Mouse (Mus musculus) limb, embryonic 10.5 days (tissue): ENCODE data around the gene Dtd2. TPM values are rescaled to one million over a fixed set of nuclear protein-coding genes. Genes with fewer than 3 reads are reported as not detected.
A peak's percentile ranks its signal among the peaks of the same experiment; 100 is the strongest.

Experiments used
- DNase-seq: peaks from one replicate; pipeline ENCODE4 v3.0.0-alpha.2; 2017; ENCODE audit warnings: low spot score
- H3K27ac ChIP-seq: fragments of 300-500 bp; sonication (generic); 2 replicates; pipeline ENCODE4 v1.5.1; 2016; ENCODE audit warnings: mild to moderate bottlenecking
- H3K27me3 ChIP-seq: fragments of 300-500 bp; sonication (generic); 2 replicates; pipeline ENCODE4 v1.6.1; 2016; ENCODE audit warnings: low read depth, mild to moderate bottlenecking; ENCODE audit not compliant: poor library complexity, severe bottlenecking
- H3K36me3 ChIP-seq: fragments of 300-500 bp; sonication (generic); 2 replicates; pipeline ENCODE4 v1.6.1; 2016; ENCODE audit warnings: mild to moderate bottlenecking, moderate library complexity
- H3K4me1 ChIP-seq: fragments of 300-500 bp; sonication (generic); 2 replicates; pipeline ENCODE4 v1.6.1; 2016
- H3K4me3 ChIP-seq: fragments of 300-500 bp; sonication (generic); 2 replicates; pipeline ENCODE4 v1.5.1; 2016; ENCODE audit warnings: mild to moderate bottlenecking, moderate library complexity
- H3K9me3 ChIP-seq: fragments of 300-500 bp; sonication (generic); replicated peaks from 2 replicates; pipeline ENCODE4 v1.6.1; 2016; ENCODE audit warnings: mild to moderate bottlenecking
- WGBS: fragments of 180-500 bp; shearing (Covaris S2); methylation state at CpG from one replicate; pipeline ENCODE4 v1.1.7; 2016; 5-methylcytosine and 5-hydroxymethylcytosine counted together
- polyA plus RNA-seq: library from polyadenylated mRNA; unstranded; fragments of >200 nt; fragmentation: Nextera tagmentation; extraction: Ambion mirVana; gene quantifications from 2 replicates; pipeline ENCODE4 v1.2.1, GENCODE M21; 2016

Gene Dtd2
- polyA plus RNA-seq, 1 experiment from 2014 or later, result 21.1 TPM

DNA sequence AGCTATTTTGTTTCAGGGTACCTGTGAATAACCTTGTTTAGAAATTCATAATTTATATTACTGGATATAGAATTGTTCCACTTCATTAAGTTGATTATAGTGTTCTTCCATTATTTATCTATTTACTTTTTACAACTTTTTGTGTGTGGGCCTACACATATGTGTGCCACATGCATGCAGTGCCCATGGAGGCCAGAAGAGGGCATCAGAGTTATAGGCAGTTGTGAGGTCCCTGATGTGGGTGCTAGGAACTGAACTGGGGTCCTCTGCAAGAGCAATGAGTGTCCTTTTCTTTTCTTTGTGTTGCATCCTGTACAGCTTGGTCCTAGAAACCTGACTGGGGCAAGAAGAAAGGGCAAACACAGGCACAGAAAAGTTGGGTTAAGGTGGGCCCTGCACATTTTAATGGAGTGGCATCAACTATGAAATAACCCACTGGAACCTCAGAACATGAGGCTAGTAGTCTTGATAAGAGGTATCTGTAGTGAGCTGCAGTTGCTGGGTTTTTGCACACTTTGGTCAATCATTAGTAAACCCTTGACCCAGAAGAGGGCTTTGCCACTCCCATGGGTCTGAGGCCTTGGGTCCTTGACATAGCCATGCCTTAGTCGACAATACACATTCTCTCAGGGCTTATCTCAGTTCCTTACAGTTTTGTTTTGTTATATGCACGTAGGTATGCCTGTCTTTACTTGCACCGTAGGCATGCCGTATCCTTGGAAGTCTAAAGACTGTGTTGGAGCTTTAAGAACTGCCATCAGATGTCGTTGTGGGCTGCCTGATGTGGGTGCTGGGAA, 33.8 kb downstream of the Dtd2 start:
- H3K36me3 ChIP-seq, result no peaks in the 10 kb centered on the region
- no peak for DNase-seq
- H3K9me3 ChIP-seq, result no peaks in the 10 kb centered on the region
- 96% methylated on average over 5 of the region's 5 CpGs for WGBS
- H3K4me3 ChIP-seq, result no peak overlapping the region
- peaks cover 10% of the 10 kb centered on the region for H3K4me1 ChIP-seq
- H3K27me3 ChIP-seq, result no peaks in the 10 kb centered on the region
- no peak overlapping the region for H3K27ac ChIP-seq

- Histone ChIP-seq H3K27ac (peak within 1 kb of the TSS; percentile 94), H3K27me3 (no peaks in the 10 kb centered on the region)
- under 1% methylated on average over 53 of the region's 53 CpGs for WGBS
Measured at GRCm38 (mm10) chr12:51971070-51971664, 35.1 kb downstream of the Dtd2 start, which contains the start of gene Heatr5a. TSS of gene Heatr5a (minus strand) at chr12:51971321.

DNA sequence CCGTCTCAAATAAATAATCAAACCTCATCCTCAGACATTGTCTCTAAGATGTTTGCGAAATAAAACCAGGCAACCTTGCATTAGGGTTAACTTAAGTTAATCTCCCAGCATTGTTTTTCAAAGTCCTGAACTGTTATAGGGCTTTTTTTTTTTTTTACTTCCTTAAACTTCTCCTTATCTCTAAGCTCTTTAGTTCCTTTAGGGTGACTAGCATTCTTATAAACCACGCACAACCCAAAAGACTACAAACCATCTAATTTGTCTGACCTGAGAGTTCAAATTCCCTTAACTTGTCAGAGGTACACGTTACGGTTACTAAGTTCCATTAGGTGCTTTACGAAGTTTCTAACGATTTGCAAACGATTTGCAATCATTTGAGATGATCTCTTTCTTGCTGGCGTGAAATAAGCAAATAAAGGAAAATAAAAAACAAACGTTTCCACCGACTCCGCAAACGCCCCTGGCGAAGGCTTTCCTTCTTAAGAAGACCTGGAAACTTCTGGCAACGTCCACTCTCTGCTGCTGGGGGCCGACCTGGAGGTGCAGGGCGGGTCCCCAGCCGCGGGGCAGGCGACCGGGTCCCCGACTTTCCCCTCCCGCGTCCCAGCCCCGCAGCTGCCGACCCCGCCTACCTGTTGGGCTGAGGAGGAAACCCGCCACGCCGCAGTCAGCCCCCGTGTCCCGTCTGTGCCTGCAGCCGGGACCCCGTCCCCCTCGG, 35.8 kb downstream of the Dtd2 start:
- 1% methylated on average over 34 of the region's 35 CpGs for WGBS
- no peaks in the 10 kb centered on the region for H3K27me3 ChIP-seq
- peak overlapping the region; percentile 95 for H3K4me3 ChIP-seq
- peak; percentile 25 for DNase-seq
- H3K4me1 ChIP-seq, result peaks cover 10% of the 10 kb centered on the region
- H3K27ac ChIP-seq, result peak overlapping the region; percentile 94
- no peaks in the 10 kb centered on the region for H3K36me3 ChIP-seq
- H3K9me3 ChIP-seq, result no peaks in the 10 kb centered on the region

More at GRCm38 (mm10) chr12:51971070-51971664, 35.1 kb downstream of the Dtd2 start, which contains the start of gene Heatr5a:
- Histone ChIP-seq H3K9me3 (no peaks in the 10 kb centered on the region), H3K4me1 (peaks cover 10% of the 10 kb centered on the region), H3K36me3 (no peaks in the 10 kb centered on the region), H3K4me3 (peak within 1 kb of the TSS; percentile 95)
- DNase-seq, result peak; percentile 91

- peak; percentile 19 for DNase-seq
- Histone ChIP-seq H3K27me3 (no peaks in the 10 kb centered on the region), H3K36me3 (no peaks in the 10 kb centered on the region), H3K4me3 (peak overlapping the region; percentile 95), H3K4me1 (peaks cover 10% of the 10 kb centered on the region), H3K27ac (no peak overlapping the region), H3K9me3 (no peaks in the 10 kb centered on the region)
- WGBS, result 27% methylated on average over 7 of the region's 7 CpGs
Measured at GRCm38 (mm10) chr12:51969876-51970275, 36.4 kb downstream of the Dtd2 start.

- WGBS, result 90% methylated on average over 2 of the region's 2 CpGs
- H3K4me3 ChIP-seq, result no peak overlapping the region
- no peaks in the 10 kb centered on the region for H3K36me3 ChIP-seq
- no peak overlapping the region for H3K27ac ChIP-seq
- H3K27me3 ChIP-seq, result no peaks in the 10 kb centered on the region
- H3K9me3 ChIP-seq, result no peaks in the 10 kb centered on the region
- no peak for DNase-seq
- peaks cover 10% of the 10 kb centered on the region for H3K4me1 ChIP-seq
Measured at GRCm38 (mm10) chr12:51969092-51969491, 37.2 kb downstream of the Dtd2 start.

DNA sequence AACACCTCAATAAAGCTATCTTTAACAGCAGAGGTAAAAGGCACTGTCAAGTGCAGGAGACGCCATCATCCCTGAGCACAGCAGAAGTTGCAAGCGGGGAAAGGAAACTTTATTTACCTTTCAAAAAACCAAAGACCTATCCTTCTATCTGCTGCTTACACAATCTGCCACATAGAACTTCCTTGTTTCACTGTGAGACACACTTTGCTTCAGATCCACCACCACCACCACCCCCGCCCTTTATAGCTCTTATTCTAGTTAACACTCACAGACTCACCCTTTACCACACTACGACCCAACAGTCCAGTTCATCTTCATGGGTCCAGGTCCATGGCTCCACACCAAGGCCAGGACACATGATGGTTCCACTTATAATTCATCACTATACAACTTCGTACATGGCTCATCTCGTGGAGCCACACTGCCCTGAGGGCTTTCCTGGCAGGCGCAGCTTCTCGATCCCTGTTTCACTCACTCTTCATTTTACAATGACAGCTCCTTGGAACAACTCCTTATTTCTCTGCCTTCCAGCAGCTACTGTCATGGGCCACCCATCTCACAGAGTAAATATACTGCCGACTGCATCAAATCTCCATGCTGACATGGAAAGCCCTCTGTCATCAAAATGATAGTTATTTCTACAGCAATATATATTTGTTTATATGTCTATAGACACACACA, 38.2 kb downstream of the Dtd2 start:
- Histone ChIP-seq H3K27ac (no peak overlapping the region), H3K27me3 (no peaks in the 10 kb centered on the region), H3K4me1 (peaks cover 10% of the 10 kb centered on the region), H3K9me3 (no peaks in the 10 kb centered on the region), H3K4me3 (no peak overlapping the region), H3K36me3 (no peaks in the 10 kb centered on the region)
- peak; percentile 15 for DNase-seq
- WGBS, result 88% methylated on average over 9 of the region's 9 CpGs

DNA sequence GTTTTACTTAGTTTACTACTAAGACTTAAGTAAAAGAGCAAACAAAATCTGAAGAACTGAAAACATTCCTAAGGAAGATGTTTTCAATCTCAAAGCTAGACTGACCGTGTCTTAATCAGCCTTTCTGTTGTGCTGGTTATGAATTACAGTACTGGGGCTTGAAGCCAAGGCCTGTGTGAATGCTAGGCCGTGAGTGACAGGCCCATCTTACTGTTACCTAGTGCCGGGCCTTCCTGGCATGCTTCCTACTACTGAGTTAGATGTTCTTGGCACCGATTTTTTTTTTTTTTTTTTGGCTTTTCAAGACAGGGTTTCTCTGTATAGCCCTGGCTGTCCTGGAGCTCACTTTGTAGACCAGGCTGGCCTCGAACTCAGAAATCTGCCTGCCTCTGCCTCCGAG, 48.7 kb downstream of the Dtd2 start:
- H3K4me1 ChIP-seq, result no peaks in the 10 kb centered on the region
- peaks cover 55% of the 10 kb centered on the region for H3K36me3 ChIP-seq
- no peak overlapping the region for H3K4me3 ChIP-seq
- no peak overlapping the region for H3K27ac ChIP-seq
- DNase-seq, result no peak
- no peaks in the 10 kb centered on the region for H3K9me3 ChIP-seq
- WGBS, result 94% methylated on average over 6 of the region's 6 CpGs
- H3K27me3 ChIP-seq, result no peaks in the 10 kb centered on the region

DNA sequence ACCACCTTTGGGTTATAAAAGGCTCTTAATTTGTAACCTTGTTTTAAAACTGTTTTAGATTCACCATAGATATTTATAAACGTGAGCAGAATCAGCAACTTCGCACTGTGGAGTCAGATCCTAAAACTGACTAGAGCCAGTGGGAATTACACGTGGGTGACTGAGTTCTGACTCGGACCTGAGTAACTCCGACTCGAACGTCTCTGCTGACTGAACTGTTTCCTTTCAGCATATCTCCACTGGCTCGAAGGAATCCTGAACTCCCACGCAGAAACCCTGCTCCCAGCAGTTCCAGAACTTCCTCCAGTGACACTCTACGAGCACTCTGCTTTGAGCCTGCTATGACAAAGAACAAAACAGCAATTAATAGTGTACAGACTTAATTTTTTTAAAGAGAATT, 54.0 kb downstream of the Dtd2 start:
- H3K9me3 ChIP-seq, result no peaks in the 10 kb centered on the region
- WGBS, result 93% methylated on average over 10 of the region's 10 CpGs
- no peak overlapping the region for H3K27ac ChIP-seq
- peak; percentile 3 for DNase-seq
- no peaks in the 10 kb centered on the region for H3K27me3 ChIP-seq
- peaks cover 84% of the 10 kb centered on the region for H3K36me3 ChIP-seq
- no peak overlapping the region for H3K4me3 ChIP-seq
- H3K4me1 ChIP-seq, result no peaks in the 10 kb centered on the region

DNA sequence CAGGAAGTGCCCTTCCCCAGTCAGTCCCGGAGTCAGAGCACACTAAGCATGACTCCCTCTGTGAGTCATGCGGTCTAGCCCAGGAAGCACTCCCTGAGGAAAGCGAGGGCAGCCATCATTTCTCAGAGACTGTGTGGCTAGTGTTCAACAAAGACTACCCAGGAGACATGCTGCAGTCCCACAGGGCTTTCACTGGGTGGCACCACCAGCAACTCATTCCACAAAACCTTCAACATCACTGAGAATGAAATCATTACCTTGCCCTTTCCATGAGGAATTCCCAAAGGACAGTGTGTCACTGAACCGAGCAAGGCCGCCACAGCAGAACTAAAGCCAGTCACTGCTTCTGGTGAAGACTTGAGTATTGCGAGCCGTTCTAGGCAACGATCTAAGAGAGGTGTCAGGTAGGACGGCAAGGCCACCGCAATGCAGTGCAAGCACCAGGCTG, 58.8 kb downstream of the Dtd2 start:
- Histone ChIP-seq H3K36me3 (peaks cover 81% of the 10 kb centered on the region), H3K9me3 (no peaks in the 10 kb centered on the region), H3K27ac (no peak overlapping the region), H3K4me1 (no peaks in the 10 kb centered on the region), H3K27me3 (no peaks in the 10 kb centered on the region), H3K4me3 (no peak overlapping the region)
- DNase-seq, result peak; percentile 28
- 87% methylated on average over 10 of the region's 10 CpGs for WGBS

GRCm38 (mm10) chr12:51945331-51945730, 61.0 kb downstream of the Dtd2 start:
- DNase-seq, result no peak
- Histone ChIP-seq H3K27me3 (no peaks in the 10 kb centered on the region), H3K36me3 (peaks cover 65% of the 10 kb centered on the region), H3K9me3 (no peaks in the 10 kb centered on the region), H3K4me1 (no peaks in the 10 kb centered on the region), H3K27ac (no peak overlapping the region), H3K4me3 (no peak overlapping the region)
- 95% methylated on average over 9 of the region's 9 CpGs for WGBS

- peaks cover 57% of the 10 kb centered on the region for H3K36me3 ChIP-seq
- no peaks in the 10 kb centered on the region for H3K4me1 ChIP-seq
- no peak for DNase-seq
- WGBS, result 92% methylated on average over 4 of the region's 4 CpGs
- H3K27me3 ChIP-seq, result no peaks in the 10 kb centered on the region
- H3K9me3 ChIP-seq, result no peaks in the 10 kb centered on the region
- H3K4me3 ChIP-seq, result no peak overlapping the region
- H3K27ac ChIP-seq, result no peak overlapping the region
Measured at GRCm38 (mm10) chr12:51939848-51940247, 66.5 kb downstream of the Dtd2 start.
